Mouse (Mus musculus) brain, embryonic 14.5 days (tissue): ENCODE data around the gene Serpine2. TPM values are rescaled to one million over a fixed set of nuclear protein-coding genes. Genes with fewer than 3 reads are reported as not detected.

Experiments used
- DNase-seq: peaks from one replicate; pipeline ENCODE4 v3.0.0-alpha.2; 2011; ENCODE audit warnings: low read depth
- CTCF ChIP-seq: fragments of 200-500 bp; IDR thresholded peaks from 2 replicates; pipeline ENCODE4 v1.5.1; 2012; ENCODE audit warnings: inconsistent platforms, mild to moderate bottlenecking, moderate library complexity, borderline replicate concordance; ENCODE audit not compliant: insufficient read depth, insufficient read length; ENCODE audit errors: extremely low read depth
- POLR2A ChIP-seq: fragments of 200-500 bp; IDR thresholded peaks from 2 replicates; pipeline ENCODE4 v1.6.1; 2012; ENCODE audit warnings: mild to moderate bottlenecking, inconsistent platforms, borderline replicate concordance; ENCODE audit not compliant: poor library complexity, insufficient read depth, insufficient read length, severe bottlenecking; ENCODE audit errors: extremely low read depth
- polyA plus RNA-seq: library from polyadenylated mRNA; depleted of rRNA; stranded (reverse); fragments of >200 nt; gene quantifications from 2 replicates; pipeline ENCODE4 v1.2.3, GENCODE M21; 2012; rRNA removed

Serpine2 gene
- polyA plus RNA-seq, 1 experiment, result 99.0 TPM

- no peak for DNase-seq
Observed at GRCm38 (mm10) chr1:79752714-79753340, 108.2 kb downstream of the Serpine2 start.

DNA sequence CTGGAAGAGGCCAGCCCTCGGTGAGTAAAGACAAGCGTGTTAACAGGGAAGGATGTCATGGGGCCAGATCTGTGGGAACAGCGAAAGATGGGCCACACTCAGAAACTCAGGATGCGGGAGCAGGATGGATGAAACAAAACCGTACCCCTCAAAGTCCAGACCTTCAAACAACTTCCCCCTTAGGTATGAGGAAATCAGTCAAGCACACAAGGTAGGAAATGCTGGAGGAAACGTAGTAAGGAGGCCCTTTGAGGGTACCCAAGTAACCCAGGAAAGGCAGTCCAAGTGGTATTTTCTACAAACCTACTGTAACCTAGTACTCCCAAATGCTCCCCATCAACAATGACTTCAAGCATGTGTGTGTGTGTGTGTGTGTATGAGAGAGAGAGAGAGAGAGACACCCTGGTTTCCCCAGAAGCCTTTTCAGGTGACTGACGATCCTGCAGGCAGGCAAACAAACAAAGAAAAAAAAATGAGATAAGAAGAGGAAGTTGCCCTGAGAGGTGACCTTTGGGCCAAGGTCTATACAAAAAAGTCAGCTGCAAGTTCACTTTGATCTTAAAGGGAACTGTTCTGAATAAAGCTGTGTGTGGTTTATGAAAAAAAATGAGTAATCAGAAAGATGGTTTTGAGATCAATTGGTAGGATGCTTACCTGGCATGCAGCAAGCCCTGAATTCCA is 108.8 kb downstream of the Serpine2 start:
- DNase-seq, result no peak
- TF ChIP-seq CTCF (no peak), POLR2A (no peak)

More at GRCm38 (mm10) chr1:79752714-79753340, 108.2 kb downstream of the Serpine2 start:
- TF ChIP-seq POLR2A (no peak), CTCF (no peak)

DNA sequence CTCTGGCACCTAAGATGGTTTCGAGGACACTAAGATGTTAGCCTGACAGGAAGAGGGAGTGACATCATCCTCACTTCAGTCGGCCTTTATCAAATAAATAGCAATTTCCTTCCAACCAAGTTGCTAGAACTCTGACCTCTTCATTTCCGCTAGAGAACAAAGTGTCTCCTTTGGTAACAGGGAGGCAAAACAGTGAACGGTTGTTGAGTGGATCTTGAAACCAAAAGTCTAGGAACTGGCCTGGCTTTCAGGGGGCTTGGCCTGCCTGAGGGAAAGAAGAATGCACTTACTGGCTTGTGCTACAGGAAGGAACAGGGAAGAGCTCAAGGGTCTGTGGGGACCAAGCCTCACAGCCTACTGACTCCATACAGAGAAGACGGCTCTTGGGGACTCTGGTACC is 109.8 kb downstream of the Serpine2 start:
- TF ChIP-seq CTCF (no peak), POLR2A (no peak)
- DNase-seq, result no peak

DNA sequence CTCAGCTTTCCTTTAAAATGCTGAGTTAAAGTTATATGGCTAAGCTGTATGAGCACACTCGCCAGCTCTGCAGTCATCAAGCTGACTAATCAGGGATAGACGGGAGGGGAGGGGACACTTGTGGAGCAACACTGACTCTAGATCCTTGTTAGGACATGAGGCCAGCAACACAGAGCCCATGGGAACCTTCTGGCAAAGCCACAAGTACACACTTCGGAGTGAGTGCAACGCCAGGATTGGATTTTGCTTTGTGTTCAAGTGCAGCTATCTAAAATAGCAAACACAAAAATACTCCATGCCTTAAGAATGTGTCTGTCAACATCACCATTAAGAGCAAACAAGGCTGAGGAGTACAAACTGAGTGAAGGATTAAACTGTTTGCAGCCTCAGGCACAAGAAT is 114.9 kb downstream of the Serpine2 start:
- TF ChIP-seq POLR2A, result no peak
- no peak for TF ChIP-seq CTCF
- DNase-seq, result no peak

Other genes starting within 250 kb of the Serpine2 start
- gene Ap1s3, start 189.2 kb downstream of the Serpine2 start, polyA plus RNA-seq, result 1.4 and 1.8 TPM in 2 replicates
- 21.6 and 22.7 TPM in 2 replicates for gene Mrpl44, start 85.2 kb downstream of the Serpine2 start, polyA plus RNA-seq
- 45.1 and 71.0 TPM in 2 replicates for gene Wdfy1, start 85.0 kb downstream of the Serpine2 start, polyA plus RNA-seq